Mouse (Mus musculus) embryonic fibroblast, embryonic 13.5 days (primary cell): Measurements from ENCODE around the gene Slc25a24.

Source experiments
- CTCF ChIP-seq: IDR thresholded peaks from 2 replicates; pipeline ENCODE4 v1.5.1; 2011; ENCODE audit warnings: mild to moderate bottlenecking, control low read depth, low read length, moderate library complexity, borderline replicate concordance; ENCODE audit not compliant: insufficient read depth
- POLR2A ChIP-seq: IDR thresholded peaks from 2 replicates; pipeline ENCODE4 v1.6.1; 2011; ENCODE audit warnings: low read depth, mild to moderate bottlenecking, control low read depth, low read length, moderate library complexity

- TF ChIP-seq CTCF (no peak), POLR2A (no peak)
These were observed 3.4 kb upstream of the Slc25a24 start for GRCm38 (mm10) chr3:109119562-109119961.
